Mouse (Mus musculus) inflammation-experienced regulatory T-cells, adult 16 weeks (primary cell): ENCODE measurements around the gene Plxdc2. TPM values are rescaled to one million over a fixed set of nuclear protein-coding genes. Genes with fewer than 3 reads are reported as not detected.

ENCODE experiments used
- polyA plus RNA-seq: library from polyadenylated mRNA; unstranded; fragments of 100-300 nt; shearing (Covaris generic); gene quantifications from one replicate; pipeline ENCODE4 v1.2.1, GENCODE M21; 2017

Gene Plxdc2
- 2.4 TPM for polyA plus RNA-seq

GRCm38 (mm10) chr2:16356106-16356818, at the start of gene Plxdc2:
Gene Plxdc2, plus strand, starts transcription at chr2:16356304.

